Mouse (Mus musculus) kidney, postnatal 0 days (tissue): ENCODE results near the gene Acadsb. TPM values are rescaled to one million over a fixed set of nuclear protein-coding genes. Genes with fewer than 3 reads are reported as not detected.

Experiments used
- ATAC-seq: fragments of 200-750 bp; cut with Nextera tagmentation; replicated peaks from 2 replicates; pipeline ENCODE4 v1.8.0; 2017; ENCODE audit warnings: low read depth, moderate number of reproducible peaks, moderate TSS enrichment, moderate library complexity; ENCODE audit not compliant: low FRiP score
- DNase-seq: peaks from one replicate; pipeline ENCODE4 v3.0.0-alpha.2; 2016; ENCODE audit warnings: low spot score
- H3K27ac ChIP-seq: fragments of 300-500 bp; sonication (generic); 2 replicates; pipeline ENCODE4 v1.5.1; 2014; ENCODE audit warnings: mild to moderate bottlenecking
- H3K27me3 ChIP-seq: fragments of 300-500 bp; sonication (generic); 2 replicates; pipeline ENCODE4 v1.6.1; 2014; ENCODE audit warnings: low read length, mixed read lengths; ENCODE audit not compliant: insufficient read depth
- H3K36me3 ChIP-seq: fragments of 300-500 bp; sonication (generic); 2 replicates; pipeline ENCODE4 v1.6.1; 2014; ENCODE audit warnings: low read length, mixed read lengths; ENCODE audit not compliant: insufficient read depth
- H3K4me1 ChIP-seq: fragments of 300-500 bp; sonication (generic); replicated peaks from 2 replicates; pipeline ENCODE4 v1.6.1; 2014; ENCODE audit warnings: antibody characterized with exemption, low read length, mixed read lengths; ENCODE audit not compliant: insufficient read depth
- H3K4me2 ChIP-seq: fragments of 300-500 bp; sonication (generic); 2 replicates; pipeline ENCODE4 v1.6.1; 2014; ENCODE audit warnings: mild to moderate bottlenecking, low read length, moderate library complexity, mixed read lengths
- H3K4me3 ChIP-seq: fragments of 300-500 bp; sonication (generic); replicated peaks from 2 replicates; pipeline ENCODE4 v1.5.1; 2014; ENCODE audit warnings: low read depth, low read length
- H3K9ac ChIP-seq: fragments of 300-500 bp; sonication (generic); 2 replicates; pipeline ENCODE4 v1.6.1; 2014; ENCODE audit warnings: low read depth, low read length
- H3K9me3 ChIP-seq: fragments of 300-500 bp; sonication (generic); replicated peaks from 2 replicates; pipeline ENCODE4 v1.6.1; 2016; ENCODE audit warnings: low read length, inconsistent platforms, mixed read lengths
- CTCF ChIP-seq: IDR thresholded peaks from 2 replicates; pipeline ENCODE4 v1.5.1; 2016; ENCODE audit warnings: antibody characterized with exemption, low read depth, mild to moderate bottlenecking, moderate library complexity
- WGBS: fragments of 180-500 bp; shearing (Covaris S2); extraction: QIAGEN DNeasy Blood & Tissue Kit; methylation state at CpG from one replicate; pipeline ENCODE4 v1.1.7; 2014; 5-methylcytosine and 5-hydroxymethylcytosine counted together
- polyA plus RNA-seq: library from polyadenylated mRNA; unstranded; fragments of >200 nt; fragmentation: Nextera tagmentation; extraction: Ambion mirVana; gene quantifications from 2 replicates; pipeline ENCODE4 v1.2.1, GENCODE M21; 2015

Acadsb gene
- 101 and 112 TPM in 2 replicates for polyA plus RNA-seq

DNA sequence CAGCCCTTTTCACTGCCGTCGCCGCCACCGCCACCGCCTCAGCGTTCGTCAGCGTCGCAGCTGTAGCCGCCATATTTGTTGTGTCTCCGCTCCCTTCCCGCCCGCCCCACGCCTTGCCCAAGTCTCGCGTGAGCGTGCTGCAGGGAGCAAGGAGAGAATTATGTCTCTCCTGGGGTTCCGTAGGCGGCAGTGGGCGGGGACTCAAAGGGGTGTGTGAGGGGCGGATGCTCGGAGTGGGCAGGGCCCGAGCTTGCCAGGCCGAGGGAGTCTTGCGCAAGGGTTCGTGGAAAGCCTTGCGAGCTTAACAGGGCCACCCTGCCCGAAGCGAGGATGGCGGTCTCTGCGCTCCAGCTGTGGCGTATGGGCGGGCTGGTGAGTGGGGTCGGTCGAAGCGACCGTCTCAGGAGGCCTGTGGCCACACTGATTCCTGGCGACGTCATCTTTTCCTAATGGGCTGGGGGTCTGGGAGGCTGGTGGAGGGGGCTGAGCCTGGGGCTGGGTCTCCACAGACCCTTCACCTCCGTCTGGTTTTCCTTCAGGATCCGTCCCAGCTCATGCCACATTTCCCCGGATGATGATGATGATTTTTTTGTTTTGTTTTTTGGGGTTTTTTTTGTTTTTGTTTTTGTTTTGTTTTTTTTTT lies at the start of gene Acadsb, which contains the start of gene Ikzf5:
TSS of gene Acadsb (plus strand) at position 186 of the 643 bp plus-strand sequence.
TSS of gene Ikzf5 (minus strand) at position 106 of the 643 bp plus-strand sequence.
- ATAC-seq = peak; percentile 98
- peak within 1 kb of the TSS; percentile 94 for H3K9ac ChIP-seq
- WGBS = 0% methylated on average over 42 of the region's 42 CpGs
- peak; percentile 98 for DNase-seq
- no peaks in the 10 kb centered on the region for H3K36me3 ChIP-seq
- H3K4me2 ChIP-seq = peak within 1 kb of the TSS; percentile 81
- H3K27ac ChIP-seq = peak within 1 kb of the TSS; percentile 86
- H3K4me3 ChIP-seq = peak within 1 kb of the TSS; percentile 81
- no peak; the same call in 1 of the 2 replicates for TF ChIP-seq CTCF
- H3K4me1 ChIP-seq = peaks cover 11% of the 10 kb centered on the region
- no peaks in the 10 kb centered on the region for H3K27me3 ChIP-seq
- H3K9me3 ChIP-seq = no peaks in the 10 kb centered on the region

DNA sequence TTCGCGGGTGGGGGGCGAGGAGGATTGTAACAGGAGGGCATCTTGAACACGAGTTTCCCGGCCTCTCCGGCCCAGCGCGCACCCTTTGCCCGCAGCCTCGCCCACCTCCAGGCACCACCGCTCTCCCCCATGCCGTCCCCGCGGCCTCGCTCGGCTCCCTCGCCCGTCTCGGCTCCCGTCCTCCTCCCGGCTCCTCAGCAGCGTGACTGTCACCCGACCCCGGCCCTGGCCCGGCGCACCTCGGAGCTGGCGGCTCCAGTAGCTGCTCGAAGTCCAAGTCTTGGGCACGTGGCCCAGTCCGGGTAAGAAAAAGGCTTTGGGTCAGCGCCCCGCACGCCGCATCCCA lies 48.2 kb upstream of the Acadsb start:
- no peak for TF ChIP-seq CTCF
- under 1% methylated on average over 35 of the region's 35 CpGs for WGBS
- H3K4me3 ChIP-seq = peak overlapping the region; percentile 80
- H3K27ac ChIP-seq = peak overlapping the region; percentile 93
- H3K9ac ChIP-seq = peak overlapping the region; percentile 91
- H3K4me1 ChIP-seq = 0 out of 2 replicates have a peak, but pooled peaks cover 3% of the 10 kb centered on the region
- H3K4me2 ChIP-seq = peak overlapping the region; percentile 91
- H3K9me3 ChIP-seq = no peaks in the 10 kb centered on the region
- DNase-seq (no peak), ATAC-seq (peak; percentile 87)
- peaks cover 11% of the 10 kb centered on the region; the same call in 1 of the 2 replicates for H3K36me3 ChIP-seq
- no peaks in the 10 kb centered on the region for H3K27me3 ChIP-seq

DNA sequence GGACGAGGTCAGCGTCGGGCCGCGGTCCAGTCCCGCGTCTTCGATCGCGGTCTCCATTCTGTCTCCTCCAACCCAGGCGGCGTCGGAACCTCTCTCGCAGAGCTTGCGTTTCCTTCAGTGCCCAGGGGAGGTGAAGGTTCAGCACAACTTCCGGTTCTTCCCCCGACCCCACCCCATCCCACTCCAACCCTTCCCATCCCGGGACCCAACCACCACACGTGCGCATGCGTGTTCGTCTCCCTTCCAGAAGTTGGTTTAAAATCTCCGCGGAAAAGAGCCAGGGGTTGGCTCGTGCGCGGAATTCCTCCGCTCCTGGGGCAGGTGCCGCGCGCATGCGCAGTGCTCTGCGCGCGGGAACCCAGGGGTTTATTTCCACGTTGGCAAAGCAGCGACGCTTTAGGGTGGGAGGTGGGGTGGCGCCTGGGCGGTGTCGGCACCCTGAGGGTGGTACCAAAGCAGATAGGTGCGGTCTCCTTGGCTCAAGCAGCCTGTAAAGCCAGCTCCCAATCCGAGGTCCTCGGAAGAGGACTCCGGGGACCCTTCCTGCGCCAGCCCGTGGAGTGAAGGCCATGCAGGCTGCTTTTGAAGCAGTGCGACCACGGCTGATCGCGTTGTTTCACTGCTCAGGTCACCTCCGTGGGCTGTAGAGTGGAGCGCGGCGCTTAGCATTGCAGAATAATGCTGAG lies 47.6 kb upstream of the Acadsb start, which contains the start of gene 2310057M21Rik:
TSS of gene 2310057M21Rik (minus strand) at position 145 of the 686 bp plus-strand sequence.
- 0 out of 2 replicates have a peak, but pooled peaks cover 9% of the 10 kb centered on the region for H3K36me3 ChIP-seq
- H3K9me3 ChIP-seq = no peaks in the 10 kb centered on the region
- no peak for TF ChIP-seq CTCF
- H3K4me1 ChIP-seq = 0 out of 2 replicates have a peak, but pooled peaks cover 3% of the 10 kb centered on the region
- no peaks in the 10 kb centered on the region for H3K27me3 ChIP-seq
- peak within 1 kb of the TSS; percentile 93 for H3K27ac ChIP-seq
- peak within 1 kb of the TSS; percentile 80 for H3K4me3 ChIP-seq
- DNase-seq (peak; percentile 98), ATAC-seq (peak; percentile 97)
- under 1% methylated on average over 55 of the region's 55 CpGs for WGBS
- peak within 1 kb of the TSS; percentile 91 for H3K4me2 ChIP-seq
- peak within 1 kb of the TSS; percentile 91 for H3K9ac ChIP-seq

DNA sequence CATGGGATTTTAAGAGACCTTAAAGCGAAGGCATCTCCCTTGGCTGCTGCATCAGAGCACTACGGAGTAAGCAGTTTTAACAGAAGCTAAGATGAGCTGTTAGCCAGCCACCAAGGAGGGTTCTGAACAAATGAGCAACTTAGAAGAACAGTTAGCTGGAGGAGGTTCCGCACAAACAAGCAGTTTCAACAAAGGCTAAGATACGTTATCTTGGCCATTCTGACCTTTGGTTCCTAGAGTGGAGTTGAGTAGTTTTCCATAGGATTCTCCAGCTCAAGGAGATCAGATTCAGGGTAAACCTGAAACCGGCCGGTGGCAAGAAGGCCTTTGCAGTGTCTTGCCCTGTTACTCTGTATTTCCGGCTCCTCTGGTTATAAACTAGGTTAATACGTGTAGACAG lies 46.3 kb upstream of the Acadsb start:
- TF ChIP-seq CTCF = no peak
- no peaks in the 10 kb centered on the region for H3K27me3 ChIP-seq
- H3K4me2 ChIP-seq = no peak overlapping the region

DNA sequence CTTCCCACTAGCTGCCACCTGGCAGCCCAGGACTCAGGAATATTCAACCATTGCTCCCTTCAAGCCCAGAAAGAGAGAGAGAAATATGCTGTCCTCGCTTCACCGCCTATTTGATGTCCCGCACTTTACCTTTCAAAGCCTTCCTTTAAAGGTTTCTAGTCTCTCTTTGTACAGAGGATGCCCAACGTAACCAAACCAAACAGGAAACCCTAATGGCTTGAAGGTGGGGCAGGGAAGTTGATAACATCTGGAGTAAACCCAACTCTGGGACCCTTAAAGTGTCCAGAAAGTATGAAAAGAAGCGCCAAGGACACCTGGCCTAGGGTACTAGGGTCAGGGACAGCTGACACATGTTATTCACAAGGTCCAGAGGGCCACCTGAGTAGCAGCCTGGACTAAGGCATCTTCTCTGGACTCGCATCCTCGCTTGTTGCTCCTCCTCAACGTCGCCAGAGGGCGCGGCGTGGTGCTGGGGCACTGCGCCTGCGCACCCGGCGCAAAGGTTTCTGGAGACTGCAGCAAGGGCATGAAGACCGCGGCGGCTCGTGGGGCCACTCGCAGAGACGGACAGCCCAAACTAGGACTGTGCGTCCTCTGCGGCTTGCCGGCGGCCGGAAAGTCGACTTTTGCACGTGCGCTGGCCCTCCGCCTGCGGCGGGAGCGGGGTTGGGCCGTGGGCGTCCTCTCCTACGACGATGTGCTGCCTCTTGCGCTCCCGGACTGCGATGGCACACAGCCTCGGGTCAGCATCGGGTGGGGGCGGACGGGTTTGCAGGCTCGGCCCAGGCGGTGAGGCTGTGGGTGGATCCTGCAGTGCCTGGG lies 39.5 kb upstream of the Acadsb start, which contains the start of gene Pstk:
TSS of gene Pstk (plus strand) at position 494 of the 822 bp plus-strand sequence.
- Histone ChIP-seq H3K9ac (peak within 1 kb of the TSS; percentile 69), H3K27ac (peak within 1 kb of the TSS; percentile 94), H3K4me1 (no peaks in the 10 kb centered on the region), H3K4me2 (peak within 1 kb of the TSS; percentile 82), H3K27me3 (no peaks in the 10 kb centered on the region), H3K9me3 (no peaks in the 10 kb centered on the region), H3K4me3 (peak within 1 kb of the TSS; percentile 67), H3K36me3 (0 out of 2 replicates have a peak, but pooled peaks cover 3% of the 10 kb centered on the region)
- DNase-seq = peak; percentile 95
- 5% methylated on average over 47 of the region's 47 CpGs for WGBS
- TF ChIP-seq CTCF = peak; percentile 90
- ATAC-seq = peak; percentile 93

More for the DNA sequence above, 46.3 kb upstream of the Acadsb start:
- Histone ChIP-seq H3K9ac (no peak overlapping the region), H3K36me3 (no peaks in the 10 kb centered on the region), H3K9me3 (no peaks in the 10 kb centered on the region), H3K4me3 (no peak overlapping the region), H3K4me1 (0 out of 2 replicates have a peak, but pooled peaks cover 3% of the 10 kb centered on the region), H3K27ac (no peak overlapping the region)
- WGBS = 62% methylated on average over 8 of the region's 8 CpGs
- DNase-seq = no peak
- no peak for ATAC-seq
